Mouse (Mus musculus) heart, embryonic 13.5 days (tissue): Measurements from ENCODE around the gene Rsc1a1. TPM values are rescaled to one million over a fixed set of nuclear protein-coding genes. Genes with fewer than 3 reads are reported as not detected.

Source experiments
- ATAC-seq: fragments of 200-750 bp; cut with Nextera tagmentation; 2 replicates; pipeline ENCODE4 v1.8.0; 2017; ENCODE audit warnings: moderate TSS enrichment; ENCODE audit not compliant: insufficient number of reproducible peaks, low FRiP score, low TSS enrichment; ENCODE audit errors: extremely low read depth
- H3K27ac ChIP-seq: fragments of 300-500 bp; sonication (generic); replicated peaks from 2 replicates; pipeline ENCODE4 v1.5.1; 2015; ENCODE audit warnings: moderate library complexity, mild to moderate bottlenecking, inconsistent platforms
- H3K27me3 ChIP-seq: fragments of 300-500 bp; sonication (generic); replicated peaks from 2 replicates; pipeline ENCODE4 v1.6.1; 2015; ENCODE audit warnings: mild to moderate bottlenecking, inconsistent platforms
- H3K36me3 ChIP-seq: fragments of 300-500 bp; sonication (generic); 2 replicates; pipeline ENCODE4 v1.6.1; 2015; ENCODE audit warnings: mild to moderate bottlenecking, inconsistent platforms
- H3K4me1 ChIP-seq: fragments of 300-500 bp; sonication (generic); 2 replicates; pipeline ENCODE4 v1.6.1; 2015; ENCODE audit warnings: inconsistent platforms
- H3K4me2 ChIP-seq: fragments of 300-500 bp; sonication (generic); 2 replicates; pipeline ENCODE4 v1.6.1; 2015; ENCODE audit warnings: inconsistent platforms, mild to moderate bottlenecking, moderate library complexity
- H3K4me3 ChIP-seq: fragments of 300-500 bp; sonication (generic); 2 replicates; pipeline ENCODE4 v1.5.1; 2015; ENCODE audit warnings: moderate library complexity, mild to moderate bottlenecking, inconsistent platforms
- H3K9ac ChIP-seq: fragments of 300-500 bp; sonication (generic); 2 replicates; pipeline ENCODE4 v1.6.1; 2015; ENCODE audit warnings: inconsistent platforms, mild to moderate bottlenecking, moderate library complexity
- H3K9me3 ChIP-seq: fragments of 300-500 bp; sonication (generic); 2 replicates; pipeline ENCODE4 v1.6.1; 2016; ENCODE audit warnings: inconsistent platforms
- WGBS: fragments of 180-500 bp; shearing (Covaris S2); methylation state at CpG from one replicate; pipeline ENCODE4 v1.1.7; 2015; ENCODE audit warnings: mixed read lengths; 5-methylcytosine and 5-hydroxymethylcytosine counted together
- polyA plus RNA-seq: library from polyadenylated mRNA; unstranded; fragments of >200 nt; fragmentation: Nextera tagmentation; extraction: Ambion mirVana; gene quantifications from 2 replicates; pipeline ENCODE4 v1.2.1, GENCODE M21; 2015

The Rsc1a1 gene
- polyA plus RNA-seq, 1 experiment from 2014 or later: 0.96 TPM

- 77% methylated on average over 8 of the region's 8 CpGs for WGBS
- H3K9me3 ChIP-seq: no peaks in the 10 kb centered on the region
- H3K4me2 ChIP-seq: no peak overlapping the region
- no peak overlapping the region for H3K9ac ChIP-seq
- H3K27me3 ChIP-seq: no peaks in the 10 kb centered on the region
- no peak for ATAC-seq
- no peak overlapping the region for H3K4me3 ChIP-seq
- no peak overlapping the region for H3K27ac ChIP-seq
- peaks cover 59% of the 10 kb centered on the region for H3K4me1 ChIP-seq
- H3K36me3 ChIP-seq: peaks cover 60% of the 10 kb centered on the region
Measured at GRCm38 (mm10) chr4:141653044-141653443, 32.4 kb downstream of the Rsc1a1 start.

- ATAC-seq: no peak
- Histone ChIP-seq H3K4me1 (peaks cover 54% of the 10 kb centered on the region), H3K9ac (no peak overlapping the region), H3K4me3 (no peak overlapping the region), H3K27me3 (no peaks in the 10 kb centered on the region), H3K36me3 (peaks cover 64% of the 10 kb centered on the region), H3K4me2 (no peak overlapping the region), H3K9me3 (no peaks in the 10 kb centered on the region), H3K27ac (no peak overlapping the region)
- WGBS: 76% methylated on average over 10 of the region's 10 CpGs
Measured at GRCm38 (mm10) chr4:141651944-141652343, 33.5 kb downstream of the Rsc1a1 start.

- no peaks in the 10 kb centered on the region for H3K27me3 ChIP-seq
- H3K36me3 ChIP-seq: peaks cover 68% of the 10 kb centered on the region
- H3K9ac ChIP-seq: no peak overlapping the region
- no peak overlapping the region for H3K4me3 ChIP-seq
- no peak overlapping the region for H3K4me2 ChIP-seq
- ATAC-seq: no peak
- WGBS: 67% methylated on average over 6 of the region's 6 CpGs
- H3K9me3 ChIP-seq: no peaks in the 10 kb centered on the region
- peaks cover 48% of the 10 kb centered on the region for H3K4me1 ChIP-seq
- H3K27ac ChIP-seq: no peak overlapping the region
Measured at GRCm38 (mm10) chr4:141651286-141651685, 34.1 kb downstream of the Rsc1a1 start.

GRCm38 (mm10) chr4:141649244-141649643, 36.2 kb downstream of the Rsc1a1 start:
- H3K4me3 ChIP-seq: no peak overlapping the region
- H3K27ac ChIP-seq: peak overlapping the region; percentile 20
- no peaks in the 10 kb centered on the region for H3K27me3 ChIP-seq
- H3K36me3 ChIP-seq: peaks cover 63% of the 10 kb centered on the region
- H3K4me1 ChIP-seq: peaks cover 40% of the 10 kb centered on the region
- no peak overlapping the region for H3K4me2 ChIP-seq
- 60% methylated on average over 6 of the region's 6 CpGs for WGBS
- ATAC-seq: no peak
- H3K9ac ChIP-seq: no peak overlapping the region
- no peaks in the 10 kb centered on the region for H3K9me3 ChIP-seq

- no peak overlapping the region for H3K9ac ChIP-seq
- H3K27ac ChIP-seq: no peak overlapping the region
- no peak for ATAC-seq
- no peak overlapping the region for H3K4me2 ChIP-seq
- peaks cover 53% of the 10 kb centered on the region for H3K36me3 ChIP-seq
- WGBS: 87% methylated on average over 5 of the region's 5 CpGs
- peaks cover 44% of the 10 kb centered on the region for H3K4me1 ChIP-seq
- no peaks in the 10 kb centered on the region for H3K27me3 ChIP-seq
- H3K4me3 ChIP-seq: no peak overlapping the region
- no peaks in the 10 kb centered on the region for H3K9me3 ChIP-seq
Measured at GRCm38 (mm10) chr4:141648262-141648661, 37.1 kb downstream of the Rsc1a1 start.

GRCm38 (mm10) chr4:141647187-141647586, 38.2 kb downstream of the Rsc1a1 start:
- Histone ChIP-seq H3K27me3 (no peaks in the 10 kb centered on the region), H3K4me3 (no peak overlapping the region), H3K4me2 (no peak overlapping the region), H3K9ac (no peak overlapping the region), H3K27ac (no peak overlapping the region), H3K4me1 (peaks cover 48% of the 10 kb centered on the region), H3K9me3 (no peaks in the 10 kb centered on the region), H3K36me3 (peaks cover 48% of the 10 kb centered on the region)
- 90% methylated on average over 3 of the region's 3 CpGs for WGBS
- no peak for ATAC-seq

GRCm38 (mm10) chr4:141645988-141646387, 39.4 kb downstream of the Rsc1a1 start:
- no peak for ATAC-seq
- H3K4me1 ChIP-seq: peaks cover 46% of the 10 kb centered on the region
- 89% methylated on average over 8 of the region's 8 CpGs for WGBS
- H3K27ac ChIP-seq: no peak overlapping the region
- H3K4me2 ChIP-seq: no peak overlapping the region
- peaks cover 50% of the 10 kb centered on the region for H3K36me3 ChIP-seq
- H3K4me3 ChIP-seq: no peak overlapping the region
- H3K27me3 ChIP-seq: no peaks in the 10 kb centered on the region
- H3K9me3 ChIP-seq: no peaks in the 10 kb centered on the region
- no peak overlapping the region for H3K9ac ChIP-seq

- no peaks in the 10 kb centered on the region for H3K9me3 ChIP-seq
- peak overlapping the region; percentile 64 for H3K9ac ChIP-seq
- peaks cover 63% of the 10 kb centered on the region for H3K36me3 ChIP-seq
- H3K4me1 ChIP-seq: peaks cover 35% of the 10 kb centered on the region
- H3K27me3 ChIP-seq: no peaks in the 10 kb centered on the region
- WGBS: 13% methylated on average over 7 of the region's 7 CpGs
- no peak overlapping the region for H3K4me3 ChIP-seq
- peak overlapping the region; percentile 96 for H3K27ac ChIP-seq
- peak; percentile 64 for ATAC-seq
- H3K4me2 ChIP-seq: peak overlapping the region; percentile 49
Measured at GRCm38 (mm10) chr4:141643118-141643855, 42.1 kb downstream of the Rsc1a1 start.

GRCm38 (mm10) chr4:141641961-141642811, 43.2 kb downstream of the Rsc1a1 start:
- peak overlapping the region; percentile 71 for H3K9ac ChIP-seq
- WGBS: 79% methylated on average over 25 of the region's 25 CpGs
- peak overlapping the region; percentile 96 for H3K27ac ChIP-seq
- no peaks in the 10 kb centered on the region for H3K9me3 ChIP-seq
- H3K4me2 ChIP-seq: 0 out of 2 replicates have a peak overlapping the region, but pooled peaks have one; percentile 49
- no peak overlapping the region for H3K4me3 ChIP-seq
- H3K4me1 ChIP-seq: peaks cover 32% of the 10 kb centered on the region
- ATAC-seq: no peak
- peaks cover 65% of the 10 kb centered on the region for H3K36me3 ChIP-seq
- no peaks in the 10 kb centered on the region for H3K27me3 ChIP-seq

GRCm38 (mm10) chr4:141641353-141641771, 44.0 kb downstream of the Rsc1a1 start:
- H3K27me3 ChIP-seq: no peaks in the 10 kb centered on the region
- ATAC-seq: no peak
- H3K9me3 ChIP-seq: no peaks in the 10 kb centered on the region
- H3K9ac ChIP-seq: no peak overlapping the region
- H3K4me1 ChIP-seq: peaks cover 32% of the 10 kb centered on the region
- WGBS: 72% methylated on average over 7 of the region's 7 CpGs
- peaks cover 65% of the 10 kb centered on the region for H3K36me3 ChIP-seq
- H3K4me2 ChIP-seq: no peak overlapping the region
- H3K4me3 ChIP-seq: no peak overlapping the region
- peak overlapping the region; percentile 96; the same call in 1 of the 2 replicates for H3K27ac ChIP-seq

GRCm38 (mm10) chr4:141639474-141639873, 45.9 kb downstream of the Rsc1a1 start:
- Histone ChIP-seq H3K4me1 (peaks cover 34% of the 10 kb centered on the region), H3K4me2 (no peak overlapping the region), H3K27me3 (no peaks in the 10 kb centered on the region), H3K9me3 (no peaks in the 10 kb centered on the region), H3K36me3 (peaks cover 80% of the 10 kb centered on the region), H3K9ac (no peak overlapping the region), H3K4me3 (no peak overlapping the region), H3K27ac (no peak overlapping the region)
- WGBS: 71% methylated on average over 11 of the region's 11 CpGs
- no peak for ATAC-seq
